Mouse (Mus musculus): ENCODE data around the gene Scgb1a1.
"Not testable (repeated sequence)": the region's sequence is repeated elsewhere in the genome, so short reads cannot be mapped to it uniquely, and the experiment has no call there.

Scgb1a1 gene

GRCm38 (mm10) chr19:9063831-9064230 is 23.9 kb downstream of the Scgb1a1 start:
- DNase-seq = no peak

- no peak for DNase-seq
Measured at GRCm38 (mm10) chr19:9062822-9063221, 24.9 kb downstream of the Scgb1a1 start.

GRCm38 (mm10) chr19:9061221-9061893 is 26.4 kb downstream of the Scgb1a1 start:
- DNase-seq = no peak

DNA sequence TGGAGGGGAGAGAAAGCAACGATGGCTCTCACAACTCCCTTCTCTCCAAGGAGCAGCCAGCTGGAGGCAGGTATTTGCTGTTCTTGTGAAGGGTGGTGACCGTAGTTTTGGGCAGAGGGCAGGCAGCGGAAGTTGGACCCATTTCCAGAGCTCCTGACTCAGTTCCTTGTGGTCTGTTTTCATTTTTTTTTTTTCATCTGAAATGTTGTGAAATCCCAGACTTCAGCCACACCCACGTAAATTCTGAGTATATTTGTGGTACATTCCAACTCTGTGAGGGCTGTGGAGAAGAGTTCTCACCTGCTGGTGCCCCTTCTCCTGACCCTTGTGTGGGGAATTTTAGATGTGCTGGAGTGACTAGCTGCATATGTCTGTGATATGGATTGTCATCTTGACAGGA is 27.7 kb downstream of the Scgb1a1 start:
- DNase-seq = no peak

GRCm38 (mm10) chr19:9059391-9059790 is 28.4 kb downstream of the Scgb1a1 start:
- DNase-seq = no peak

DNA sequence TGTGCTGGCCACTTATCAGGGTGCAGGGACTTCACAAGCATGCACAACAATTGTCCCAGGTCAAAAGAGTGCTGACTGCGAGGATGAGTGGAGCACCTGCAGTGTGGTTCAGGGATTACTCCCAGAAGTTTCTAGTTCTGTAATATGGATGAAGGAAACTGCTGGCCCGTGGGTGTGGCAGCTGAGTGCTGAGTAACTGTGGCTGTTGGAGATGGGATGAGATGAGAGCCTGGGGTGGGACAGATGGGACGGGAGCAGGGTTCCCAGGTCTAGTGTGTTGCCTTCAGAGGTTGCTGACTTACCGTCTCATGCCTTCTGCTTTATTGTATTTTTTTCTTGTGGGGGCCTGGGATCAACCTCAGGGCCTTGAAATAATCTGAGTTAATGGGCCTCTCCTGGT is 28.8 kb downstream of the Scgb1a1 start:
- no peak for DNase-seq

GRCm38 (mm10) chr19:9058331-9058884 is 29.4 kb downstream of the Scgb1a1 start:
- no peak for DNase-seq

GRCm38 (mm10) chr19:9057679-9058078 is 30.1 kb downstream of the Scgb1a1 start:
- DNase-seq = no peak

- DNase-seq = no peak
Measured at GRCm38 (mm10) chr19:9055703-9056355, 31.9 kb downstream of the Scgb1a1 start.

DNA sequence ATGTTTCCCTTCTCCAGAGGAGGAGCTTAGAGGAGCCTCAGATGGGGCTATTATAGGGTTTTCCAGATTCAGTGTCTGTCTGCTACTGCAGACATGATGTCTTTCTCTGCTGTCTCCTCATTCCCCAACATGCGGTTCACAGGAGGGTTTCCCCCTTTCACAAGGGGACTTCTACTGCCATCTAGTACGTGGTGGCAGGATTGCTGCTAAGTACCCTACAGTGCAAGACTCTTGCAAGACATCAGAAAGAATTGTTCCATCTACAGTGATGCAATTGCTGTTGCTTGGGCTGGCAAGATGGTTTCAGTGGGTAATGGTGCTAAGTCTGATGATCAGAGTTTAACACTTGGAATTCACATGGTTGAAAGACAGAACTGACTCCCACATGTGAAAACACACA is 32.6 kb downstream of the Scgb1a1 start:
- no peak for DNase-seq

DNA sequence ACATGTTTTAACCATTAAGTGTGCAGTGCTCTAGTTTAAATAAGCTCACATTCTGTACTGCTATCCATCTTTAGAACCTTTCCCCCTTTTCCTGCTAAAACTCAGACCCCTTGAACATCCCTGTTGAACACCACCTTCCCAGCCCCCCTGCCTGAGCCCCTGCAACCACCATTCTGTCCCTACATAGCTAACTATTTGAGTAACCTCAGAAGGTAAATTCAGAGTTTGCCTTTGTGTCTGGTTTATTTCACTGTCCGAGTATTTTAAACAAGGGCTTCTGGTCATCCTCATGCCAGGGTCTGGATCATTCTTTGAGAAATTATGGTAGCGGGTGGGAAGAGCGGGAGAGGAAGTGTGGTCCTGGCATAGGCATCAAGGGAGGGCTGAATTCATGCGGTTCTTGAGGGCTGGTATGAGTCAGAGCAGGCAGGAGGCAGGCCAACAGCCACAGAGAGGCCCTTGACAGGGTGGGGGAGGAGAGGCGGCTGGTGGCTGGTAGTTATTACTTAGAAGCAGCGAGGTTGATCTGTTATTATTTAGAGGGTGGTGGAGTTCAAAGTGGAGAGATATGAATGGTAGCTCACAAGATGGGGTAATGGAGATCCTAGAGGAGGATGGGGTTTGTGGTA is 34.8 kb downstream of the Scgb1a1 start:
- DNase-seq = no peak

- DNase-seq = not testable (repeated sequence)
Measured at GRCm38 (mm10) chr19:9051985-9052384, 35.8 kb downstream of the Scgb1a1 start.

DNA sequence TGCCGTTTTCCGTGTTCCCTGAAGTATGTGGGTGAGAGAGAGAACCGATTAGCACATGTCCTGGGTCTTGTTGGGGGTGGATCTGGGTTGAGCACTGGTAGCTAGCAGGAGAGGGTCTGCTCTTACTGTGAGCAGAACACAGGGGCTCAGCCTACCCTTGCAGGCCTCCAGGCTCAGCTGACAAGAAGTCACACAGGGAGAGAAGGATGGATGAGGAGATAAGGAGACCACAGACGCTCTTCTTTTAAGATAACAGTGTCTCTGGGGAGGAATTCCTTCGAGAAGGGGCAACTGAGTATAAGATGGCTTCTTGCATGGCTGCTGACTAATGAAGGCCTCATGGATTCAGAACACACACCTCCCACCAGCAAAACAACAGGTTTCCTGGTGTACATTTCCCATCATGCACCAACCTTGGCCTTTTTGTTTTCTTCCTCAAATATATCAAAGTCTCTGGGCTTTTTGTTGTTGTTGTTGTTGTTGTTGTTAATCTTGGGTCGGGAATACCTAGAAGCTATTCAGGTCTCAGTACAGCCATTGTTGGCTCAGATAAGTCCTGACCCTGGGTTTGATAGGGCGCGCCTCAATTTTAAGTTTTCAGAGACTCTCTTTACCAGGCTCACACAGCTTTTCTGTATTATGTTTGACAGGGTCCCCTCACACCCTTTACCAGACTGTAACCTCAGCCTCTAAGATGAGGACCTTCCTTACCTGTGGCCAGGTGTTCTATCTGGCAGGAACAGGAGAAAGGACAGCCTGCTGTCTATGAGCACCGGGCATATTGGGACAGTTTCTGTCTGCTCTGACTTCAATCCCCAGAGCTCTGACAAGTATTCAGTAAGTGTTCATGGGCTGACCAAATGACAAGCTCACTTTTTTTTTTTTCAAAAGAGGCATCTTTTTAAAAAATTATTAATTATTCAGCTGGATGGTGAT is 37.2 kb downstream of the Scgb1a1 start:
- no peak for DNase-seq

GRCm38 (mm10) chr19:9048981-9049687 is 38.6 kb downstream of the Scgb1a1 start:
- DNase-seq = no peak

GRCm38 (mm10) chr19:9047946-9048387 is 39.8 kb downstream of the Scgb1a1 start:
- no peak for DNase-seq

DNA sequence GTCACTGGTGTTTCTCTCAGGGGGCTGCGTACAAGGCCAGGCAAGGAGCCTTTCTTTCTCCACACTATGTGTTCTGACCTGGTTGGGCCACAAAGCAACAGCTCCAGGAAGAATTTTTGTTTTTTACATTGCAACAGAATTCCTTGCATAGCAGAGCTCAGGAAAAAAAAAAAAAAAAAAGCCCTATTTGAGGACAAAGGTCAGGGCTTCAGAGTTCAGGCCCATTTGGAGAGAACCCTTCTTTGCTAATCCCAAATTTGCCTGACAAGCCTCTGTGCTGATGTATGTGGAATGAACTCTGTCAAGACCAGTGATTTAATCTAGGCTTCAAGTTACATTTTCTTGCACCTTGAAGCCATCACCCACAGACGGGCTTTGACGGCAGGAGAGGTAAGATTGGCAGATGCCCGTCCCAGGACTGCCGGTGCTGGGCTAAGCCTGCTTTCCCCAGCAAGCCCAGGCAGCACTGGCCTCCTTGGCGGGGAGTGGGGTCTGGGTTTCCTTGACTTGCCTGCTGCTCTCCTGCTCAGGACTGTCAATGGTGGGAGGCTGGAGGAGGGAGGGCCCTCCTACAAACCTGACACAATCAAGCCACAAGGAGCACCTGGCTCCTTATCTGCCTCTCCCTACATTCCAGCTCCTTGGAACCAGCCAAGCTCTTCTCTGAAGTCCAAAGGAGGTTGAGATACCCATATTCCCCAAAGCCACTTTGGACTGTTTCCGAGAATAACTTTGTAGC is 40.4 kb downstream of the Scgb1a1 start:
- DNase-seq = no peak

DNA sequence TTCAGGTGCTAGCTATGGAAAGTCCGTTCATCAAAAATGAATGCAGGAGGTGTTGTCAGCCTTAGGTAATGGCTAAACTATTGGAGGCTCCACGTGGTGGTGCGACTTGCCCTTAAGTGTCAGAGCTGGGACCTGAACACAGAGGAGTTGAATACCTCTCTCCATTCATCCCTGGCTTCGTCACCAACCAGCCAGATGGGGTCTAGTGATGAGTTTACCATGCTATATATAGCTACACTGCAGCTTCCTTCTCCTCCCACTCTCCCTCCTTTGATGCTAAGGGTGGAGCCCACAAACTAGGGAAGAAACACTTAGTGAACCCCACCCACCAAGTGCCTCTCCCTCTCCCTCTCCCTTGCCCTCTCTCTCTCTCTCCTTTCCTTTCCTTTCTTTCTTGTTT is 43.5 kb downstream of the Scgb1a1 start:
- no peak for DNase-seq

DNA sequence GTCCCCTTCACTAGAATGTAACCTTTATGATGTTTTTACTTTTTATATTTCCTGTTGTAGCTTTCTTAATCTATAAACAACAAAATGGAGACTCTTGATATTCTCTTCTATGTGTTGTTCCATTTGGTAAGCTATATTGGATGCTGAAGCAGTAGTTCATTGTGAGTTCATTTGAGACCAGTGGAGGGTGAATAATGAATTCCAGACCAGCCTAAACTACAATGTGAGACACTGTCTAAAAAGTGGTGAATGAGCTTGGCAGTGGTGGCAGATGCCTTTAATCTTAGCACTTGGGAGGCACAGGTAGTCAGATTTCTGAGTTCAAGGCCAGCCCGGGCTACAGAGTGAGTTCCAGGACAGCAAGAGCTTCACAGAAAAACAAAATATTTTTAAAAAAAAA is 44.6 kb downstream of the Scgb1a1 start:
- DNase-seq = no peak

DNA sequence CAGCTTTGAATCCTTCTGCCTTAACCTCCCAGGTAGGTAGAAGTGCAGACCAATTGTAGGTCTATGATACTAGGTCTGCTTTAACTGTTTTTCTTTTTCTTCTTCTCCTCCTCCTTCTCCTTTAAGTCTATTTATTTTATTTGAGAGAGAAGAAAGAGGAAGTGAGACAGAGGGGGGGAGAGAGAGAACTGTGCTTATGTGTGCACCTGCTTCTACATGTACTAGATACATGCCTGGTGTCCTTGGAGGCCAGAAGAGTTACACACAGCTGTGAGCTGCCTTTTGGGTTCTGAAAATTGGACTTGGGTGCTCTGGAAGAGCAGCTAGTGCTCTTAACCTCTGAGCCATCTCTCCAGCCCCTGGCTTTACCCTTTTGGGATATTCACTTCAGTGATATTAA is 46.7 kb downstream of the Scgb1a1 start:
- DNase-seq = no peak

- no peak for DNase-seq
Measured at GRCm38 (mm10) chr19:9040649-9041048, 47.1 kb downstream of the Scgb1a1 start.

GRCm38 (mm10) chr19:9039928-9040327 is 47.8 kb downstream of the Scgb1a1 start:
- DNase-seq = no peak
